Mouse (Mus musculus) stomach, postnatal 0 days (tissue): ENCODE data around the gene Pofut2.
"Not testable (repeated sequence)": the region's sequence is repeated elsewhere in the genome, so short reads cannot be mapped to it uniquely, and the experiment has no call there.

Experiments used
- CTCF ChIP-seq: IDR thresholded peaks from 2 replicates; pipeline ENCODE4 v1.5.1; 2016; ENCODE audit warnings: antibody characterized with exemption, low read depth, mild to moderate bottlenecking, moderate library complexity
- EP300 ChIP-seq: optimal IDR thresholded peaks from 2 replicates; pipeline ENCODE3; 2016; ENCODE audit warnings: antibody characterized with exemption

- TF ChIP-seq EP300: not testable (repeated sequence)
- TF ChIP-seq CTCF: peak; percentile 41
Measured at GRCm38 (mm10) chr10:77282085-77282484, 23.1 kb downstream of the Pofut2 start.
